In genomic region chr9:48697470-48697815, GRCm38 (mm10) we compare ENCODE assay signal across 23 mouse cellular contexts.
A peak's percentile ranks its signal among the peaks of the same experiment; 100 is the strongest.
DNase-seq lines count a peak whose midpoint lies in the region; ATAC-seq and TF ChIP-seq lines count a peak whose summit lies in the region.
"Had no signal": no experiment of that assay in that cellular context is flagged by ENCODE, and none has a peak within 500 bp of the region (broad histone marks: within the 10 kb centered on the region; RNA-seq: fewer than 3 reads in every experiment).

No protein-coding gene starts in this region.

- H3K4me1 ChIP-seq in forebrain, embryonic 10.5 days, result peaks cover 88% of the 10 kb centered on the region
- H3K4me1 ChIP-seq in forebrain, embryonic 14.5 days (ENCODE audit: control insufficient read depth, insufficient read depth, low read length), result peaks cover 6% of the 10 kb centered on the region; the same call in 1 of the 2 replicates
- peaks cover 9% of the 10 kb centered on the region; the same call in 1 of the 2 replicates for H3K4me1 ChIP-seq in intestine, embryonic 14.5 days (replicated peaks; ENCODE audit: control insufficient read depth, insufficient read depth, low read length)
- H3K4me1 ChIP-seq in intestine, postnatal 0 days (replicated peaks; ENCODE audit: control insufficient read depth, insufficient read depth, low read length), result peaks cover 9% of the 10 kb centered on the region; the same call in 1 of the 2 replicates

- no peak overlapping the region for H3K4me3 ChIP-seq in forebrain, embryonic 10.5 days
- H3K4me3 ChIP-seq in forebrain, embryonic 14.5 days (ENCODE audit: low read depth, low read length), result no peak overlapping the region
- no peak overlapping the region for H3K4me3 ChIP-seq in intestine, embryonic 14.5 days (ENCODE audit: low read depth, low read length)
- no peak overlapping the region for H3K4me3 ChIP-seq in intestine, postnatal 0 days (ENCODE audit: low read depth, low read length)
- H3K4me3 ChIP-seq: embryonic facial prominence, embryonic 12.5 days; neural tube, embryonic 15.5 days had no signal

- peak overlapping the region; percentile 90 for H3K27ac ChIP-seq in forebrain, embryonic 10.5 days
- H3K27ac ChIP-seq in forebrain, embryonic 14.5 days (ENCODE audit: low read depth, low read length), result no peak overlapping the region
- H3K27ac ChIP-seq in intestine, embryonic 14.5 days (ENCODE audit: low read depth), result 0 out of 2 replicates have a peak overlapping the region, but pooled peaks have one; percentile 30
- H3K27ac ChIP-seq in intestine, postnatal 0 days (ENCODE audit: low read depth, low read length), result no peak overlapping the region
- H3K27ac ChIP-seq: embryonic facial prominence, embryonic 12.5 days; neural tube, embryonic 15.5 days had no signal

- peaks cover 13% of the 10 kb centered on the region; the same call in 1 of the 2 replicates for H3K36me3 ChIP-seq in forebrain, embryonic 10.5 days (replicated peaks)
- H3K36me3 ChIP-seq in forebrain, embryonic 14.5 days (ENCODE audit: control insufficient read depth, insufficient read depth, low read length), result no peaks in the 10 kb centered on the region
- no peaks in the 10 kb centered on the region for H3K36me3 ChIP-seq in intestine, embryonic 14.5 days (ENCODE audit: control insufficient read depth, insufficient read depth, low read length)
- no peaks in the 10 kb centered on the region for H3K36me3 ChIP-seq in intestine, postnatal 0 days (ENCODE audit: control insufficient read depth, insufficient read depth)
- H3K36me3 ChIP-seq: embryonic facial prominence, embryonic 12.5 days; neural tube, embryonic 15.5 days had no signal

- ATAC-seq in forebrain, embryonic 14.5 days, result no peak
- ATAC-seq in intestine, embryonic 14.5 days (replicated peaks; ENCODE audit: low FRiP score, low TSS enrichment, low read depth), result no peak
- ATAC-seq in intestine, postnatal 0 days, result no peak
- ATAC-seq: activated CD4-positive, CD25-positive, alpha-beta regulatory T cell, adult 4 months; CD4-positive, CD25-positive, alpha-beta regulatory T cell, adult 4 months; inflammation-experienced regulatory T-cells, adult 6 months had no signal

- no peak overlapping the region for H3K4me2 ChIP-seq in forebrain, embryonic 14.5 days (ENCODE audit: low read length)
- no peak overlapping the region for H3K4me2 ChIP-seq in intestine, embryonic 14.5 days (ENCODE audit: low read length)
- no peak overlapping the region for H3K4me2 ChIP-seq in intestine, postnatal 0 days (replicated peaks; ENCODE audit: low read depth)
- H3K4me2 ChIP-seq: embryonic facial prominence, embryonic 12.5 days; liver, embryonic 11.5 days; neural tube, embryonic 15.5 days had no signal

- H3K9ac ChIP-seq in forebrain, embryonic 14.5 days (ENCODE audit: low read length), result no peak overlapping the region
- no peak overlapping the region for H3K9ac ChIP-seq in intestine, embryonic 14.5 days (ENCODE audit: low read length)
- H3K9ac ChIP-seq in intestine, postnatal 0 days (ENCODE audit: low read depth, low read length), result no peak overlapping the region
- H3K9ac ChIP-seq: embryonic facial prominence, embryonic 12.5 days; neural tube, embryonic 15.5 days had no signal

- H3K27me3 ChIP-seq in forebrain, embryonic 10.5 days (ENCODE audit: poor library complexity, severe bottlenecking), result no peaks in the 10 kb centered on the region
- peaks cover 7% of the 10 kb centered on the region for H3K27me3 ChIP-seq in forebrain, embryonic 14.5 days (replicated peaks; ENCODE audit: control insufficient read depth, insufficient read depth, low read length)
- H3K27me3 ChIP-seq in intestine, embryonic 14.5 days (replicated peaks; ENCODE audit: control insufficient read depth, insufficient read depth, low read length), result no peaks in the 10 kb centered on the region
- H3K27me3 ChIP-seq in intestine, postnatal 0 days (replicated peaks; ENCODE audit: control insufficient read depth, insufficient read depth, low read length), result no peaks in the 10 kb centered on the region

- no peak for TF ChIP-seq CTCF in intestine, postnatal 0 days (IDR thresholded peaks at IDR 0.05; ENCODE audit: low read depth)

- DNase-seq in forebrain, embryonic 10.5 days (ENCODE audit: extremely low spot score, low spot score), result peak; percentile 42
- DNase-seq in forebrain, embryonic 14.5 days (ENCODE audit: low spot score), result no peak
- DNase-seq in intestine, embryonic 14.5 days (ENCODE audit: low spot score), result no peak
- DNase-seq in retina, postnatal 1 day, result peak; percentile 56
- no peak for DNase-seq in retina, embryonic 14.5 days (ENCODE audit: low spot score)
- peak; percentile 37 for DNase-seq in embryo, embryonic 9.5 days (ENCODE audit: extremely low spot score)
- no peak for DNase-seq in adrenal gland, postnatal 14 days
- DNase-seq: adrenal gland, postnatal 25 days; cerebellum, adult 11-12 months; cerebellum, postnatal 25 days; gastrocnemius, postnatal 10 days; heart, postnatal 36 days; kidney, adult 9 months; kidney, postnatal 36 days; lung, adult 18-20 months; lung, postnatal 14 days had no signal

- WGBS in forebrain, embryonic 10.5 days, result 28% methylated on average over 2 of the region's 2 CpGs
- WGBS in forebrain, embryonic 14.5 days, result 17% methylated on average over 2 of the region's 2 CpGs
- WGBS in intestine, embryonic 14.5 days, result 80% methylated on average over 2 of the region's 2 CpGs
- 85% methylated on average over 2 of the region's 2 CpGs for WGBS in intestine, postnatal 0 days

- no peaks in the 10 kb centered on the region for H3K9me3 ChIP-seq in forebrain, embryonic 10.5 days
- no peaks in the 10 kb centered on the region for H3K9me3 ChIP-seq in forebrain, embryonic 14.5 days (replicated peaks; ENCODE audit: control insufficient read depth, low read length)
- H3K9me3 ChIP-seq in intestine, embryonic 14.5 days (ENCODE audit: control insufficient read depth, low read length), result no peaks in the 10 kb centered on the region
- no peaks in the 10 kb centered on the region for H3K9me3 ChIP-seq in intestine, postnatal 0 days (ENCODE audit: control insufficient read depth)
- H3K9me3 ChIP-seq: embryonic facial prominence, embryonic 12.5 days; neural tube, embryonic 15.5 days had no signal

Comparison
In these comparisons a context has a peak if more than half of its experiments do, and no peak if none do; other contexts are left out.
1. DNase-seq: peak in forebrain, embryonic 10.5 days (single experiment), retina, postnatal 1 day (single experiment) and embryo, embryonic 9.5 days (single experiment); none in forebrain, embryonic 14.5 days (single experiment), intestine, embryonic 14.5 days (single experiment), retina, embryonic 14.5 days (single experiment) and adrenal gland, postnatal 14 days (single experiment).
2. H3K27ac ChIP-seq: peak in forebrain, embryonic 10.5 days (single experiment) and intestine, embryonic 14.5 days (single experiment); none in forebrain, embryonic 14.5 days (single experiment) and intestine, postnatal 0 days (single experiment).